Mouse (Mus musculus) ES-Bruce4 (cell line): ENCODE measurements around the gene Ecsit.

Experiments used
- EP300 ChIP-seq: IDR thresholded peaks from 2 replicates; pipeline ENCODE4 v1.6.1; 2011; ENCODE audit warnings: low read depth, low read length; ENCODE audit not compliant: insufficient read depth
- POLR2A ChIP-seq: IDR thresholded peaks from one replicate; pipeline ENCODE4 v1.8.1; 2011; ENCODE audit warnings: low read length; ENCODE audit not compliant: insufficient read depth

DNA sequence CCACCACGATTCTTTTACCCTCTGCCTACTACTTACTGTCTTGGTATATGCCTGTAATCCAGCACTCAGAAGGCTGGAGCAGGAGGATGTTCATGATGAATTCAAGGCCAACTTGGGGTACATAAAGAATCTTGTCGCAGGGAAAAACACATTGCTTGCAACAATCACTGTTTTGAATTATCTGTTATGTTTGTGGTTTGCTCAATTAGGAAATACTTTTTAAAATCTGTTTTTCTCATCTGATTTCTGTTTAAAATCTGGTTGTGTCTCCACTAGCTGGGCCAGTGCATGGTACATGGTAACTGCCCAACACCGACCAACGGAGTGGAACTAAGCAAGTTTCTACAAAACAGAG is 594 bp downstream of the Ecsit start:
- TF ChIP-seq POLR2A (no peak), EP300 (no peak)
